Mouse (Mus musculus) bone marrow macrophage, adult 2 months (primary cell): ENCODE data around the gene Phf3. TPM values are rescaled to one million over a fixed set of nuclear protein-coding genes. Genes with fewer than 3 reads are reported as not detected.
"Not testable (repeated sequence)": the region's sequence is repeated elsewhere in the genome, so short reads cannot be mapped to it uniquely, and the experiment has no call there.

Experiments
- H3K27ac ChIP-seq: 2 replicates; pipeline ENCODE4 v1.5.1; 2012; ENCODE audit warnings: low read depth, low read length; ENCODE audit not compliant: insufficient read depth
- H3K4me1 ChIP-seq: 2 replicates; pipeline ENCODE4 v1.6.1; 2012; ENCODE audit warnings: low read length; ENCODE audit not compliant: control insufficient read depth, insufficient read depth
- H3K4me3 ChIP-seq: 2 replicates; pipeline ENCODE4 v1.5.1; 2012; ENCODE audit warnings: mild to moderate bottlenecking, low read length, moderate library complexity; ENCODE audit not compliant: insufficient read depth
- CTCF ChIP-seq: IDR thresholded peaks from 2 replicates; pipeline ENCODE4 v1.5.1; 2012; ENCODE audit warnings: low read depth, mild to moderate bottlenecking, low read length, moderate library complexity
- POLR2A ChIP-seq: IDR thresholded peaks from 2 replicates; pipeline ENCODE4 v1.6.1; 2012; ENCODE audit warnings: mild to moderate bottlenecking, low read depth, low read length, borderline replicate concordance
- polyA plus RNA-seq: library from polyadenylated mRNA; stranded (reverse); fragments of >200 nt; gene quantifications from 2 replicates; pipeline ENCODE4 v1.2.4, GENCODE M21; 2012; ENCODE audit not compliant: missing spikeins, insufficient read depth, insufficient read length

Phf3 gene
- polyA plus RNA-seq, result 55.2 and 57.6 TPM in 2 replicates

- Histone ChIP-seq H3K4me3 (peak within 1 kb of the TSS; percentile 98), H3K4me1 (peaks cover 11% of the 10 kb centered on the region), H3K27ac (peak within 1 kb of the TSS; percentile 96)
- TF ChIP-seq POLR2A (peak; percentile 74; the same call in 1 of the 2 replicates), CTCF (no peak)
These were observed at the start of gene Phf3 for GRCm38 (mm10) chr1:30873541-30874260. TSS of gene Phf3 (minus strand) at chr1:30873921.

GRCm38 (mm10) chr1:30922237-30922636 is 48.5 kb upstream of the Phf3 start:
- no peak for TF ChIP-seq CTCF
- no peak for TF ChIP-seq POLR2A
- no peak overlapping the region for H3K27ac ChIP-seq
- H3K4me1 ChIP-seq, result no peaks in the 10 kb centered on the region
- no peak overlapping the region for H3K4me3 ChIP-seq

DNA sequence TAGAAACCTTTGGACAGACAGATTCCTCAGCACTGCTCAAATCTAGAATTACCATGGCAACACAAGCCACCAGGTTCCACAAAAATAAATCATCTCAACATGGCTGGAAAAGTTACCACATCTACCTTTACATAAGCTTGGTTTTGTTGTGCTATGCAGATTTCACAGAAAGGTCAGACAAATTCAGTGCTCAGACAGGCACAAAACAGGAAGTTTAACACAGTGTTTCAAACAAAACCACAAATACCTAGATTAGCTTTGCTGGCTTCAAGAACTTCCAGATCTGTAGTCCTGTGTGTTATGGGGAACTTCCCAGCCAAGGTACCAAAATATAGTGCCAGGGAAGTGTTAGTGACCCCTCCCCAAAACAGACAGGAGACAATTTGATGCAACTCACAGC is 47.5 kb upstream of the Phf3 start:
- no peaks in the 10 kb centered on the region for H3K4me1 ChIP-seq

GRCm38 (mm10) chr1:30920620-30921177 is 47.0 kb upstream of the Phf3 start:
- H3K4me3 ChIP-seq, result no peak overlapping the region
- H3K4me1 ChIP-seq, result no peaks in the 10 kb centered on the region
- TF ChIP-seq CTCF (no peak), POLR2A (no peak)
- H3K27ac ChIP-seq, result no peak overlapping the region

More for the DNA sequence above, 47.5 kb upstream of the Phf3 start:
- TF ChIP-seq POLR2A (no peak), CTCF (no peak)
- H3K4me3 ChIP-seq, result no peak overlapping the region
- H3K27ac ChIP-seq, result no peak overlapping the region

DNA sequence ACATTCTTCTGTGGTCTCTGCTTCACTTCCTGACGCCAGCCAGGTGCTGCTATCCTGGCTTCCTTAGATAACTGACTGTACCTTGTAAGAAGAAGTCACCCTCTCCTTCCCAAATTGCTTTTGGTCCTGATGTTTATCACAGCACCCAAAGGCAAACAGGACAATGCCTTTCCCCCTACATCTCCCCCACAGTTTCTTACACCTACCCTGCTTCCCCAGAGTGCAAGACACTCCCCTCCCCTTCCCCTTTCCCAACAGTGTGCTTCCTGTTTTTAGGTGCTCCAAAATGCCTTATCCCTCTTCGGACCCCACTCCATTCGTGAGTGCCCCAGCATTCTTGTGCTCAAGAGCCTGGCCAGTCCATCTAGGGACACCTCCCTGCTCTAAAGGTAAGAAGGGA is 36.5 kb upstream of the Phf3 start:
- Histone ChIP-seq H3K4me1 (no peaks in the 10 kb centered on the region), H3K27ac (no peak overlapping the region), H3K4me3 (no peak overlapping the region)
- no peak for TF ChIP-seq CTCF
- no peak for TF ChIP-seq POLR2A

- no peak overlapping the region for H3K27ac ChIP-seq
- no peaks in the 10 kb centered on the region for H3K4me1 ChIP-seq
- H3K4me3 ChIP-seq, result no peak overlapping the region
- TF ChIP-seq POLR2A, result no peak
- TF ChIP-seq CTCF, result no peak
These were observed 35.1 kb upstream of the Phf3 start for GRCm38 (mm10) chr1:30908797-30909196.

- Histone ChIP-seq H3K4me3 (no peak overlapping the region), H3K4me1 (no peaks in the 10 kb centered on the region), H3K27ac (no peak overlapping the region)
- no peak for TF ChIP-seq CTCF
- TF ChIP-seq POLR2A, result no peak
These were observed 29.9 kb upstream of the Phf3 start for GRCm38 (mm10) chr1:30903480-30904218.

DNA sequence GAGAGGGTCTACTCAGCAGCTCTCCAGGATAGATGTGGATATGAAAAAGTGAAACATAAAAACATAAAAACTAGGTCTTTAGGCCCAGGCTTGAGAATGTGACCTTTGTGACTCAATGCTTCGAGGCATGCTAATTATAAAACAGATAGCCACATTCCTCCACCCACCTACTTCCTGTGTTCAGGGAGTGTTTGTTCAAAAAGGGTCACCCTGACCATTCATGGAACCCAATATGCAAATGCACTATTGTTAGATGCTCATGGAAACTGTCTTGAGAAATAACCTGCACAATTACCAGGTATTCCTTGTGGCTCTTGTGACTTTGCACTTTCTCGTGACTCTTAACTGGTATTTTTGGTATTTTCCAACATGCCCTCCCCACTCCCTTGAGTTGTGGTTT is 25.0 kb upstream of the Phf3 start:
- TF ChIP-seq CTCF, result no peak
- no peak for TF ChIP-seq POLR2A
- Histone ChIP-seq H3K27ac (no peak overlapping the region), H3K4me3 (no peak overlapping the region), H3K4me1 (no peaks in the 10 kb centered on the region)

DNA sequence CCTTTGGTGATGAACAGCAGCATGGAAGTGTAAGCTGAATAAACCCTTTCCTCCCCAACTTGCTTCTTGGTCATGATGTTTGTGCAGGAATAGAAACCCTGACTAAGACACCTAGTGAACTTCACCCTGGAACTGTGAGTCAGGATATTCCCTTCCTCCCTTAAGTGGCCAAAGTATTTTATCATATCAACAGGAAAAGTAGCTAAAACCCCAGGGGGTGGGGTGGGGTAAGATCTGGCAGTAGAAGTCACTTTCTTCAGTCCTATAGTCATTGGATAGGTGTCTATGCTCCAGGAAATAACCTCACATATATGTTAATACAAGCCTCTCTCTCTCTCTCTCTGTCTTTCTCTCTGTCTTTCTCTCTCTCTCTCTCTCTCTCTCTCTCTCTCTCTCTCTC is 21.6 kb upstream of the Phf3 start:
- H3K4me3 ChIP-seq, H3K27ac ChIP-seq, H3K4me1 ChIP-seq: not testable (repeated sequence)

GRCm38 (mm10) chr1:30883806-30884205 is 10.1 kb upstream of the Phf3 start:
- not testable (repeated sequence) for H3K4me3 ChIP-seq, H3K4me1 ChIP-seq, H3K27ac ChIP-seq
